Mouse (Mus musculus): ENCODE data around the gene Wdr26. TPM values are rescaled to one million over a fixed set of nuclear protein-coding genes. Genes with fewer than 3 reads are reported as not detected.
A peak's percentile ranks its signal among the peaks of the same experiment; 100 is the strongest.

Wdr26 gene
- total RNA-seq, 1 experiment, result 59.9 TPM

GRCm38 (mm10) chr1:181233734-181234133 lies 21.9 kb upstream of the Wdr26 start:
- in situ Hi-C loops (cut with MboI; ENCODE audit: low sequenced_read_pairs in 2 of 2, unreplicated experiment in 2 of 2), result no loop called here
- DNase-seq (ENCODE audit: low read depth, low spot score), result no peak
- TF ChIP-seq CHD2 (IDR thresholded peaks at IDR 0.05; ENCODE audit: low read depth, low read length) (no peak), ZNF384 (IDR thresholded peaks at IDR 0.05; ENCODE audit: low read depth, low read length) (no peak), MAFK (IDR thresholded peaks at IDR 0.05; ENCODE audit: insufficient read depth, low read depth, low read length) (no peak), HCFC1 (IDR thresholded peaks at IDR 0.05; ENCODE audit: borderline replicate concordance, insufficient read depth, low read length) (no peak), ZC3H11A (IDR thresholded peaks at IDR 0.05; ENCODE audit: borderline replicate concordance, low read depth, low read length) (no peak)

GRCm38 (mm10) chr1:181232307-181233027 lies 20.7 kb upstream of the Wdr26 start:
- Histone ChIP-seq H3K9ac (ENCODE audit: insufficient read depth, low read depth, low read length, poor library complexity, severe bottlenecking) (peak overlapping the region; percentile 12; the same call in 1 of the 2 replicates), H3K36me3 (ENCODE audit: control insufficient read depth, insufficient read depth, low read length, poor library complexity, severe bottlenecking) (no peaks in the 10 kb centered on the region), H3K4me3 (ENCODE audit: insufficient read depth in 1 of 2, low read depth in 1 of 2, low read length in 2 of 2, poor library complexity in 1 of 2, severe bottlenecking in 1 of 2) (peak overlapping the region; percentile 0 to 4; a peak in 1 of 4 replicates), H3K9me3 (ENCODE audit: control insufficient read depth, insufficient read depth, low read depth, low read length) (no peaks in the 10 kb centered on the region), H3K27ac (ENCODE audit: insufficient read depth, low read depth, low read length, poor library complexity, severe bottlenecking) (no peak overlapping the region), H3K4me1 (ENCODE audit: control insufficient read depth in 2 of 2, insufficient read depth in 2 of 2, low read length in 2 of 2, poor library complexity in 1 of 2) (peaks cover 3 to 18% of the 10 kb centered on the region in 2 experiments; a peak in 1 of 4 replicates)
- peak; percentile 72 for DNase-seq (ENCODE audit: low read depth, low spot score)
- TF ChIP-seq CHD2 (IDR thresholded peaks at IDR 0.05; ENCODE audit: low read depth, low read length), result no peak
- TF ChIP-seq ZC3H11A (IDR thresholded peaks at IDR 0.05; ENCODE audit: borderline replicate concordance, low read depth, low read length), result 0 out of 2 replicates have a peak, but pooled peaks have one; percentile 11
- 0 out of 2 replicates have a peak, but pooled peaks have one; percentile 40 for TF ChIP-seq HCFC1 (IDR thresholded peaks at IDR 0.05; ENCODE audit: borderline replicate concordance, insufficient read depth, low read length)
- in situ Hi-C loops (cut with MboI; ENCODE audit: low sequenced_read_pairs in 2 of 2, unreplicated experiment in 2 of 2), result no loop called here

More at GRCm38 (mm10) chr1:181233734-181234133, 21.9 kb upstream of the Wdr26 start:
- peak overlapping the region; percentile 29 to 40; a peak in 3 of 4 replicates for H3K4me3 ChIP-seq (ENCODE audit: insufficient read depth in 1 of 2, low read depth in 1 of 2, low read length in 2 of 2, poor library complexity in 1 of 2, severe bottlenecking in 1 of 2)
- no peaks in the 10 kb centered on the region for H3K9me3 ChIP-seq (ENCODE audit: control insufficient read depth, insufficient read depth, low read depth, low read length)
- peak overlapping the region; percentile 5; the same call in 1 of the 2 replicates for H3K27ac ChIP-seq (ENCODE audit: insufficient read depth, low read depth, low read length, poor library complexity, severe bottlenecking)
- H3K4me1 ChIP-seq (ENCODE audit: control insufficient read depth in 2 of 2, insufficient read depth in 2 of 2, low read length in 2 of 2, poor library complexity in 1 of 2), result peaks cover 3 to 19% of the 10 kb centered on the region in 2 experiments; a peak in 1 of 4 replicates
- no peaks in the 10 kb centered on the region for H3K36me3 ChIP-seq (ENCODE audit: control insufficient read depth, insufficient read depth, low read length, poor library complexity, severe bottlenecking)
- peak overlapping the region; percentile 9; the same call in 1 of the 2 replicates for H3K9ac ChIP-seq (ENCODE audit: insufficient read depth, low read depth, low read length, poor library complexity, severe bottlenecking)

- Histone ChIP-seq H3K9me3 (ENCODE audit: control insufficient read depth, insufficient read depth, low read depth, low read length) (no peaks in the 10 kb centered on the region), H3K9ac (ENCODE audit: insufficient read depth, low read depth, low read length, poor library complexity, severe bottlenecking) (0 out of 2 replicates have a peak overlapping the region, but pooled peaks have one; percentile 3), H3K4me1 (ENCODE audit: control insufficient read depth in 2 of 2, insufficient read depth in 2 of 2, low read length in 2 of 2, poor library complexity in 1 of 2) (peaks cover 3 to 15% of the 10 kb centered on the region in 2 experiments; a peak in 1 of 4 replicates), H3K4me3 (ENCODE audit: insufficient read depth in 1 of 2, low read depth in 1 of 2, low read length in 2 of 2, poor library complexity in 1 of 2, severe bottlenecking in 1 of 2) (no peak overlapping the region), H3K36me3 (ENCODE audit: control insufficient read depth, insufficient read depth, low read length, poor library complexity, severe bottlenecking) (no peaks in the 10 kb centered on the region), H3K27ac (ENCODE audit: insufficient read depth, low read depth, low read length, poor library complexity, severe bottlenecking) (no peak overlapping the region)
- in situ Hi-C loops (cut with MboI; ENCODE audit: low sequenced_read_pairs in 2 of 2, unreplicated experiment in 2 of 2), result no loop called here
- TF ChIP-seq ZC3H11A (IDR thresholded peaks at IDR 0.05; ENCODE audit: borderline replicate concordance, low read depth, low read length) (no peak), MAFK (IDR thresholded peaks at IDR 0.05; ENCODE audit: insufficient read depth, low read depth, low read length) (no peak), CHD2 (IDR thresholded peaks at IDR 0.05; ENCODE audit: low read depth, low read length) (no peak), HCFC1 (IDR thresholded peaks at IDR 0.05; ENCODE audit: borderline replicate concordance, insufficient read depth, low read length) (no peak), ZNF384 (IDR thresholded peaks at IDR 0.05; ENCODE audit: low read depth, low read length) (no peak)
- no peak for DNase-seq (ENCODE audit: low read depth, low spot score)
Observed at GRCm38 (mm10) chr1:181231821-181232220, 20.0 kb upstream of the Wdr26 start.

GRCm38 (mm10) chr1:181231262-181231661 lies 19.5 kb upstream of the Wdr26 start:
- H3K4me3 ChIP-seq (ENCODE audit: insufficient read depth in 1 of 2, low read depth in 1 of 2, low read length in 2 of 2, poor library complexity in 1 of 2, severe bottlenecking in 1 of 2), result no peak overlapping the region
- H3K36me3 ChIP-seq (ENCODE audit: control insufficient read depth, insufficient read depth, low read length, poor library complexity, severe bottlenecking), result no peaks in the 10 kb centered on the region
- in situ Hi-C loops (cut with MboI; ENCODE audit: low sequenced_read_pairs in 2 of 2, unreplicated experiment in 2 of 2), result no loop called here
- no peak overlapping the region for H3K27ac ChIP-seq (ENCODE audit: insufficient read depth, low read depth, low read length, poor library complexity, severe bottlenecking)
- peaks cover 3 to 15% of the 10 kb centered on the region in 2 experiments; a peak in 1 of 4 replicates for H3K4me1 ChIP-seq (ENCODE audit: control insufficient read depth in 2 of 2, insufficient read depth in 2 of 2, low read length in 2 of 2, poor library complexity in 1 of 2)
- no peaks in the 10 kb centered on the region for H3K9me3 ChIP-seq (ENCODE audit: control insufficient read depth, insufficient read depth, low read depth, low read length)
- TF ChIP-seq CHD2 (IDR thresholded peaks at IDR 0.05; ENCODE audit: low read depth, low read length) (no peak), ZC3H11A (IDR thresholded peaks at IDR 0.05; ENCODE audit: borderline replicate concordance, low read depth, low read length) (no peak), HCFC1 (IDR thresholded peaks at IDR 0.05; ENCODE audit: borderline replicate concordance, insufficient read depth, low read length) (no peak), MAFK (IDR thresholded peaks at IDR 0.05; ENCODE audit: insufficient read depth, low read depth, low read length) (no peak), ZNF384 (IDR thresholded peaks at IDR 0.05; ENCODE audit: low read depth, low read length) (no peak)
- no peak overlapping the region for H3K9ac ChIP-seq (ENCODE audit: insufficient read depth, low read depth, low read length, poor library complexity, severe bottlenecking)
- DNase-seq (ENCODE audit: low read depth, low spot score), result no peak
